Mouse (Mus musculus): ENCODE data around the gene 4930402H24Rik. TPM values are rescaled to one million over a fixed set of nuclear protein-coding genes. Genes with fewer than 3 reads are reported as not detected.

The 4930402H24Rik gene
- 11.0 and 11.2 TPM in 2 replicates for polyA plus RNA-seq (2015; fragmentation: Nextera tagmentation; extraction: Ambion mirVana)

- DNase-seq (ENCODE audit: low spot score): peak; percentile 97
Measured at GRCm38 (mm10) chr2:130905751-130906583, at the start of gene 4930402H24Rik, which contains the start of gene Atrn. Gene 4930402H24Rik (minus strand): TSS chr2:130906406. Gene Atrn (plus strand): TSS chr2:130906495.

GRCm38 (mm10) chr2:130950548-130950947 is 44.3 kb upstream of the 4930402H24Rik start:
- peak; percentile 75 for DNase-seq (ENCODE audit: low spot score)

GRCm38 (mm10) chr2:130949781-130950180 is 43.6 kb upstream of the 4930402H24Rik start:
- no peak for DNase-seq (ENCODE audit: low spot score)

GRCm38 (mm10) chr2:130932865-130933264 is 26.7 kb upstream of the 4930402H24Rik start:
- no peak for DNase-seq (ENCODE audit: low spot score)

GRCm38 (mm10) chr2:130929994-130930393 is 23.8 kb upstream of the 4930402H24Rik start:
- no peak for DNase-seq (ENCODE audit: low spot score)

GRCm38 (mm10) chr2:130928530-130928929 is 22.3 kb upstream of the 4930402H24Rik start:
- no peak for DNase-seq (ENCODE audit: low spot score)

GRCm38 (mm10) chr2:130928031-130928430 is 21.8 kb upstream of the 4930402H24Rik start:
- no peak for DNase-seq (ENCODE audit: low spot score)

GRCm38 (mm10) chr2:130924950-130925349 is 18.7 kb upstream of the 4930402H24Rik start:
- DNase-seq (ENCODE audit: low spot score): no peak

- no peak for DNase-seq (ENCODE audit: low spot score)
Measured at GRCm38 (mm10) chr2:130919062-130919593, 12.9 kb upstream of the 4930402H24Rik start.

GRCm38 (mm10) chr2:130917686-130918085 is 11.5 kb upstream of the 4930402H24Rik start:
- no peak for DNase-seq (ENCODE audit: low spot score)

GRCm38 (mm10) chr2:130916521-130917147 is 10.4 kb upstream of the 4930402H24Rik start:
- DNase-seq (ENCODE audit: low spot score): no peak

GRCm38 (mm10) chr2:130914873-130915272 is 8.7 kb upstream of the 4930402H24Rik start:
- DNase-seq (ENCODE audit: low spot score): no peak

- DNase-seq (ENCODE audit: low spot score): no peak
Measured at GRCm38 (mm10) chr2:130911691-130912090, 5.5 kb upstream of the 4930402H24Rik start.

- no peak for DNase-seq (ENCODE audit: low spot score)
Measured at GRCm38 (mm10) chr2:130906584-130907315, 544 bp upstream of the 4930402H24Rik start.

GRCm38 (mm10) chr2:130898783-130899182 is 7.4 kb downstream of the 4930402H24Rik start:
- no peak for DNase-seq (ENCODE audit: low spot score)

- no peak for DNase-seq (ENCODE audit: low spot score)
Measured at GRCm38 (mm10) chr2:130897856-130898255, 8.3 kb downstream of the 4930402H24Rik start.

GRCm38 (mm10) chr2:130896944-130897343 is 9.3 kb downstream of the 4930402H24Rik start:
- DNase-seq (ENCODE audit: low spot score): no peak

GRCm38 (mm10) chr2:130887456-130887855 is 18.8 kb downstream of the 4930402H24Rik start:
- no peak for DNase-seq (ENCODE audit: low spot score)

- no peak for DNase-seq (ENCODE audit: low spot score)
Measured at GRCm38 (mm10) chr2:130886983-130887382, 19.2 kb downstream of the 4930402H24Rik start.

- no peak for DNase-seq (ENCODE audit: low spot score)
Measured at GRCm38 (mm10) chr2:130877376-130877775, 28.8 kb downstream of the 4930402H24Rik start.

GRCm38 (mm10) chr2:130870916-130871315 is 35.3 kb downstream of the 4930402H24Rik start:
- DNase-seq (ENCODE audit: low spot score): no peak

All from thymus, postnatal 0 days (tissue).